Mouse (Mus musculus) testis, adult 2 months (tissue): ENCODE measurements around the gene Mfsd6l.

ENCODE experiments used
- CTCF ChIP-seq: fragments of 200-500 bp; IDR thresholded peaks from 2 replicates; pipeline ENCODE4 v1.5.1; 2012; ENCODE audit warnings: low read depth, mild to moderate bottlenecking, inconsistent platforms, low read length, moderate library complexity; ENCODE audit not compliant: control insufficient read depth, insufficient read depth, insufficient replicate concordance
- POLR2A ChIP-seq: fragments of 200-500 bp; IDR thresholded peaks from 2 replicates; pipeline ENCODE4 v1.6.1; 2012; ENCODE audit warnings: low read depth, mild to moderate bottlenecking, inconsistent platforms, low read length, moderate library complexity; ENCODE audit not compliant: control insufficient read depth

- TF ChIP-seq CTCF (no peak), POLR2A (no peak)
These were observed 36.6 kb upstream of the Mfsd6l start for GRCm38 (mm10) chr11:68519362-68519761.
